Mouse (Mus musculus) ES-Bruce4 (cell line): ENCODE data around the gene Il17re. TPM values are rescaled to one million over a fixed set of nuclear protein-coding genes. Genes with fewer than 3 reads are reported as not detected.

Experiments
- H3K27ac ChIP-seq: 2 replicates; pipeline ENCODE4 v1.5.1; 2012; ENCODE audit warnings: low read length, inconsistent platforms; ENCODE audit not compliant: insufficient read depth
- H3K27me3 ChIP-seq: 2 replicates; pipeline ENCODE4 v1.6.1; 2012; ENCODE audit warnings: mild to moderate bottlenecking, low read length, inconsistent platforms; ENCODE audit not compliant: control insufficient read depth, poor library complexity, insufficient read depth, severe bottlenecking
- H3K36me3 ChIP-seq: 2 replicates; pipeline ENCODE4 v1.6.1; 2012; ENCODE audit warnings: inconsistent platforms, mild to moderate bottlenecking, low read length, moderate library complexity; ENCODE audit not compliant: control insufficient read depth, poor library complexity, insufficient read depth, severe bottlenecking
- H3K4me1 ChIP-seq: one replicate; pipeline ENCODE4 v1.8.1; 2011; ENCODE audit warnings: low read length; ENCODE audit not compliant: control insufficient read depth, insufficient read depth
- H3K4me3 ChIP-seq: 2 replicates; pipeline ENCODE4 v1.5.1; 2011; ENCODE audit warnings: low read depth, mild to moderate bottlenecking, low read length
- H3K9ac ChIP-seq: 2 replicates; pipeline ENCODE4 v1.6.1; 2012; ENCODE audit warnings: low read depth, mild to moderate bottlenecking, inconsistent platforms; ENCODE audit not compliant: poor library complexity, severe bottlenecking
- H3K9me3 ChIP-seq: replicated peaks from 2 replicates; pipeline ENCODE4 v1.6.1; 2012; ENCODE audit warnings: mild to moderate bottlenecking, low read length, inconsistent platforms; ENCODE audit not compliant: control insufficient read depth, poor library complexity, insufficient read depth, severe bottlenecking
- CTCF ChIP-seq: IDR thresholded peaks from one replicate; pipeline ENCODE4 v1.8.1; 2011; ENCODE audit warnings: low read depth, low read length
- EP300 ChIP-seq: IDR thresholded peaks from 2 replicates; pipeline ENCODE4 v1.6.1; 2011; ENCODE audit warnings: low read depth, low read length; ENCODE audit not compliant: insufficient read depth
- POLR2A ChIP-seq: IDR thresholded peaks from one replicate; pipeline ENCODE4 v1.8.1; 2011; ENCODE audit warnings: low read length; ENCODE audit not compliant: insufficient read depth
- polyA plus RNA-seq: library from polyadenylated mRNA; stranded (reverse); fragments of >200 nt; gene quantifications from 2 replicates; pipeline ENCODE4 v1.2.4, GENCODE M21; 2011; ENCODE audit warnings: low read depth; ENCODE audit not compliant: missing spikeins, insufficient read depth, insufficient read length

Gene Il17re
- polyA plus RNA-seq, 1 experiment, result 3.1 TPM

- no peak overlapping the region for H3K27ac ChIP-seq
- no peak overlapping the region for H3K4me3 ChIP-seq
- H3K36me3 ChIP-seq, result peaks cover 3% of the 10 kb centered on the region; the same call in 1 of the 2 replicates
- H3K27me3 ChIP-seq, result no peaks in the 10 kb centered on the region
- no peaks in the 10 kb centered on the region for H3K4me1 ChIP-seq
- TF ChIP-seq EP300 (no peak), POLR2A (no peak), CTCF (no peak)
- H3K9ac ChIP-seq, result no peak overlapping the region
- H3K9me3 ChIP-seq, result no peaks in the 10 kb centered on the region
These were observed 17.6 kb upstream of the Il17re start for GRCm38 (mm10) chr6:113440686-113441085.

GRCm38 (mm10) chr6:113441147-113441680, 17.1 kb upstream of the Il17re start:
- Histone ChIP-seq H3K4me3 (no peak overlapping the region), H3K9me3 (no peaks in the 10 kb centered on the region), H3K4me1 (no peaks in the 10 kb centered on the region), H3K36me3 (peaks cover 3% of the 10 kb centered on the region; the same call in 1 of the 2 replicates), H3K27me3 (no peaks in the 10 kb centered on the region), H3K27ac (no peak overlapping the region), H3K9ac (no peak overlapping the region)
- no peak for TF ChIP-seq POLR2A
- no peak for TF ChIP-seq EP300
- peak; percentile 63 for TF ChIP-seq CTCF

- peaks cover 4% of the 10 kb centered on the region for H3K36me3 ChIP-seq
- H3K9ac ChIP-seq, result peak overlapping the region; percentile 67
- TF ChIP-seq CTCF, result no peak
- no peak for TF ChIP-seq EP300
- TF ChIP-seq POLR2A, result no peak
- no peak overlapping the region for H3K27ac ChIP-seq
- peak overlapping the region; percentile 81 for H3K4me3 ChIP-seq
- H3K4me1 ChIP-seq, result no peaks in the 10 kb centered on the region
- H3K9me3 ChIP-seq, result no peaks in the 10 kb centered on the region
- no peaks in the 10 kb centered on the region for H3K27me3 ChIP-seq
These were observed 16.2 kb upstream of the Il17re start for GRCm38 (mm10) chr6:113442087-113442441.

GRCm38 (mm10) chr6:113442442-113443090, 15.7 kb upstream of the Il17re start, which contains the start of gene Jagn1:
Gene Jagn1 (plus strand): TSS chr6:113442569.
- Histone ChIP-seq H3K4me3 (peak within 1 kb of the TSS; percentile 81), H3K27me3 (no peaks in the 10 kb centered on the region), H3K4me1 (no peaks in the 10 kb centered on the region), H3K9me3 (no peaks in the 10 kb centered on the region), H3K27ac (no peak within 1 kb of the TSS), H3K9ac (peak within 1 kb of the TSS; percentile 67), H3K36me3 (peaks cover 9% of the 10 kb centered on the region)
- TF ChIP-seq EP300 (no peak), POLR2A (peak; percentile 51), CTCF (no peak)

- H3K27ac ChIP-seq, result no peak overlapping the region
These were observed 15.2 kb upstream of the Il17re start for GRCm38 (mm10) chr6:113443091-113443490.

GRCm38 (mm10) chr6:113444207-113444965, 13.9 kb upstream of the Il17re start:
- no peak overlapping the region for H3K4me3 ChIP-seq
- no peak overlapping the region for H3K9ac ChIP-seq
- no peaks in the 10 kb centered on the region for H3K9me3 ChIP-seq
- H3K36me3 ChIP-seq, result peaks cover 12% of the 10 kb centered on the region
- no peak for TF ChIP-seq CTCF
- TF ChIP-seq EP300, result no peak
- no peak for TF ChIP-seq POLR2A
- H3K27me3 ChIP-seq, result no peaks in the 10 kb centered on the region
- no peaks in the 10 kb centered on the region for H3K4me1 ChIP-seq
- H3K27ac ChIP-seq, result no peak overlapping the region

More at GRCm38 (mm10) chr6:113443091-113443490, 15.2 kb upstream of the Il17re start:
- H3K4me1 ChIP-seq, result no peaks in the 10 kb centered on the region
- peak overlapping the region; percentile 81 for H3K4me3 ChIP-seq
- H3K27me3 ChIP-seq, result no peaks in the 10 kb centered on the region
- no peaks in the 10 kb centered on the region for H3K9me3 ChIP-seq
- peaks cover 9% of the 10 kb centered on the region for H3K36me3 ChIP-seq
- peak overlapping the region; percentile 67 for H3K9ac ChIP-seq
- TF ChIP-seq POLR2A (no peak), CTCF (peak; percentile 36), EP300 (no peak)
